Mouse (Mus musculus) right cerebral cortex, postnatal 25 days (tissue): Measurements from ENCODE around the gene Pigyl.
"Not testable (repeated sequence)": the region's sequence is repeated elsewhere in the genome, so short reads cannot be mapped to it uniquely, and the experiment has no call there.

Experiments used
- DNase-seq: peaks from one replicate; pipeline ENCODE4 v3.0.0; 2022

Pigyl gene

GRCm38 (mm10) chr9:22139746-22140145 lies 16.9 kb upstream of the Pigyl start:
- DNase-seq = no peak

GRCm38 (mm10) chr9:22143108-22144037 lies 13.3 kb upstream of the Pigyl start:
- peak; percentile 84 for DNase-seq

- no peak for DNase-seq
Measured at GRCm38 (mm10) chr9:22144304-22144965, 12.2 kb upstream of the Pigyl start.

GRCm38 (mm10) chr9:22149426-22150248 lies 7.0 kb upstream of the Pigyl start:
- no peak for DNase-seq

GRCm38 (mm10) chr9:22150249-22150693 lies 6.4 kb upstream of the Pigyl start:
- DNase-seq = not testable (repeated sequence)

- DNase-seq = no peak
Measured at GRCm38 (mm10) chr9:22150946-22151345, 5.7 kb upstream of the Pigyl start.

GRCm38 (mm10) chr9:22153810-22154209 lies 2.8 kb upstream of the Pigyl start:
- no peak for DNase-seq

- DNase-seq = peak; percentile 59
Measured at GRCm38 (mm10) chr9:22155614-22156013, 1.0 kb upstream of the Pigyl start.

GRCm38 (mm10) chr9:22157516-22158265 lies 1.0 kb downstream of the Pigyl start:
- peak; percentile 11 for DNase-seq

GRCm38 (mm10) chr9:22161299-22161698 lies 4.7 kb downstream of the Pigyl start:
- DNase-seq = no peak

GRCm38 (mm10) chr9:22162305-22162704 lies 5.7 kb downstream of the Pigyl start:
- no peak for DNase-seq

GRCm38 (mm10) chr9:22162912-22163311 lies 6.3 kb downstream of the Pigyl start:
- DNase-seq = no peak

GRCm38 (mm10) chr9:22164711-22165668 lies 8.3 kb downstream of the Pigyl start:
- peak; percentile 65 for DNase-seq

- no peak for DNase-seq
Measured at GRCm38 (mm10) chr9:22165964-22166363, 9.3 kb downstream of the Pigyl start.

- no peak for DNase-seq
Measured at GRCm38 (mm10) chr9:22166686-22167085, 10.0 kb downstream of the Pigyl start.

- DNase-seq = no peak
Measured at GRCm38 (mm10) chr9:22167751-22168150, 11.1 kb downstream of the Pigyl start.

GRCm38 (mm10) chr9:22169327-22169726 lies 12.7 kb downstream of the Pigyl start:
- DNase-seq = no peak

GRCm38 (mm10) chr9:22172318-22172717 lies 15.7 kb downstream of the Pigyl start:
- no peak for DNase-seq

GRCm38 (mm10) chr9:22188025-22188611 lies 31.5 kb downstream of the Pigyl start, which contains the start of gene Zfp872:
Gene Zfp872 (plus strand): TSS chr9:22188090.
- DNase-seq = peak; percentile 7

GRCm38 (mm10) chr9:22196412-22196811 lies 39.8 kb downstream of the Pigyl start:
- no peak for DNase-seq
